Mouse (Mus musculus) stomach, postnatal 0 days (tissue): ENCODE data around the gene Fap.

Experiments used
- CTCF ChIP-seq: IDR thresholded peaks from 2 replicates; pipeline ENCODE4 v1.5.1; 2016; ENCODE audit warnings: antibody characterized with exemption, low read depth, mild to moderate bottlenecking, moderate library complexity
- EP300 ChIP-seq: optimal IDR thresholded peaks from 2 replicates; pipeline ENCODE3; 2016; ENCODE audit warnings: antibody characterized with exemption

DNA sequence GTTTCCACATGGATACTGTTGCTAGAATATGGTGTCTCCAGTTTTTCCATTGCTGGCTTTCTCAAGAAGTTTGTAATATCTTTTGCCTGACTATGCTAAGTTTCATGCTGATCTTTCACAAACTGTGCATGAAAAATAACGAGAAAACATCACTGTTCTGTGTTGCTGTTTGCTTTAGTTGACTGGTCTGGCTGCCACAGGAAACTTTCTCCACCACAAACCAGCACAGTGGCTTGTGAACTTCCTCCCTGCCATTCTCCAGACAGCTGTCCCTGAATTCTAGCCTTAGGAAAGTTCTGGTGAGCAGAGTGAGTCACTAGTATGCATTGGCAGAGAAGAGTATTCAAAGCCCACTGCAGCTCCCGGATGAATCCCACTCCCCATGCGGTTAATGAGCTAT is 1.1 kb upstream of the Fap start:
- TF ChIP-seq CTCF: no peak
- TF ChIP-seq EP300: no peak
